Mouse (Mus musculus) kidney, embryonic 16.5 days (tissue): ENCODE measurements around the gene Hmces. TPM values are rescaled to one million over a fixed set of nuclear protein-coding genes. Genes with fewer than 3 reads are reported as not detected.
"Not testable (repeated sequence)": the region's sequence is repeated elsewhere in the genome, so short reads cannot be mapped to it uniquely, and the experiment has no call there.

ENCODE experiments used
- ATAC-seq: fragments of 200-750 bp; cut with Nextera tagmentation; 2 replicates; pipeline ENCODE4 v1.8.0; 2017; ENCODE audit warnings: moderate TSS enrichment; ENCODE audit not compliant: low FRiP score, low TSS enrichment
- H3K27ac ChIP-seq: fragments of 300-500 bp; sonication (generic); 2 replicates; pipeline ENCODE4 v1.5.1; 2014; ENCODE audit warnings: low read length
- H3K27me3 ChIP-seq: fragments of 300-500 bp; sonication (generic); 2 replicates; pipeline ENCODE4 v1.6.1; 2014; ENCODE audit warnings: low read length, control low read depth, mixed read lengths; ENCODE audit not compliant: insufficient read depth
- H3K36me3 ChIP-seq: fragments of 300-500 bp; sonication (generic); 2 replicates; pipeline ENCODE4 v1.6.1; 2014; ENCODE audit warnings: low read length, control low read depth, mixed read lengths; ENCODE audit not compliant: insufficient read depth
- H3K4me1 ChIP-seq: fragments of 300-500 bp; sonication (generic); 2 replicates; pipeline ENCODE4 v1.6.1; 2014; ENCODE audit warnings: low read length, control low read depth, mixed read lengths; ENCODE audit not compliant: insufficient read depth
- H3K4me2 ChIP-seq: fragments of 300-500 bp; sonication (generic); replicated peaks from 2 replicates; pipeline ENCODE4 v1.6.1; 2014; ENCODE audit warnings: low read depth, low read length
- H3K4me3 ChIP-seq: fragments of 300-500 bp; sonication (generic); 2 replicates; pipeline ENCODE4 v1.5.1; 2014; ENCODE audit warnings: mild to moderate bottlenecking, low read length
- H3K9ac ChIP-seq: fragments of 300-500 bp; sonication (generic); replicated peaks from 2 replicates; pipeline ENCODE4 v1.6.1; 2014; ENCODE audit warnings: low read length
- H3K9me3 ChIP-seq: fragments of 300-500 bp; sonication (generic); 2 replicates; pipeline ENCODE4 v1.6.1; 2016; ENCODE audit warnings: low read length, control low read depth
- WGBS: fragments of 180-500 bp; shearing (Covaris S2); extraction: QIAGEN DNeasy Blood & Tissue Kit; methylation state at CpG from one replicate; pipeline ENCODE4 v1.1.7; 2014; 5-methylcytosine and 5-hydroxymethylcytosine counted together
- microRNA-seq: library from miRNA; unstranded; fragments of <30 nt; microRNA quantifications from one replicate; pipeline ENCODE4, GENCODE M21; 2016
- polyA plus RNA-seq: library from polyadenylated mRNA; unstranded; fragments of >200 nt; fragmentation: Nextera tagmentation; extraction: Ambion mirVana; gene quantifications from 2 replicates; pipeline ENCODE4 v1.2.1, GENCODE M21; 2015

The Hmces gene
- polyA plus RNA-seq, 1 experiment from 2014 or later, result 67.1 TPM

DNA sequence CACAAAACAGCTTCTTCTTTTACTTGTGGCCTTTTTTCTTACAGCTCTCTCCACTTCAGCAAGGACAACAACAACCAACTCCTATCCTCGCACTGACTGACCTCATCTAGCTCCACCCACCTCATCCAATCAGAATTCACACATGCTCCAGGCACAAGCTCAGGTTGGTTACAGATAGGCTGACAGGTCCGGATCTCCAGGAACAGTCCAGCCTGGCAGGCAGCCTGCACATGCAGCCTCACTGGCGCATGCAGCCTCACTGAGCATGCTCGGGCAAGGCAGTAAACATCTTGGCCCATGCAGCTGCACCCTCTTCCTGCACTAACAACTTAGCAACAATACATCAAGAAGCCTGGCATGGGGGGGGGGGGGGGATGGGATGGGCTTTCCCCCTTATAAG, 48.7 kb downstream of the Hmces start:
- peaks cover 13% of the 10 kb centered on the region; the same call in 1 of the 2 replicates for H3K9me3 ChIP-seq
- 72% methylated on average over 4 of the region's 4 CpGs for WGBS
- not testable (repeated sequence) for H3K4me2 ChIP-seq, H3K27me3 ChIP-seq, H3K27ac ChIP-seq, ATAC-seq, H3K4me1 ChIP-seq, H3K9ac ChIP-seq, H3K4me3 ChIP-seq, H3K36me3 ChIP-seq

DNA sequence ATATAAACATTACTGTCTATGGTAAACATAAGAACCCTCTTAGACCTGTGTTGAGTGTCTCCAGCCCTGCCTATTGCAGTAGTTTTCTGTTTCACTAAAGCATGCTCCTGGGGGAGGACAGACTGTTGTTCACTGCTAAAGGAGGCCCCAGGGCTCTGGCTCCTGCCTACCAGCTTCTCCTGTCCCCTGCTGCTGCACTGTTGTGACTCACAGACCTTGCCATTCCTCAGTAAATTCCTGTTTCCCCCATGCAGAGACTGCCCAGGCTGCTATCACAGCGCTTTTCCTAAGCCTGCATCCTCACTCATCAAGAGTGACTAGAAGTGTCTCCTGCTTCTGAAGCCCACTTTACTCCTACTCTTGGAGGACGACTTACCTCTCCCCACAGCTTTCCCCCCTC, 56.3 kb downstream of the Hmces start:
- no peak overlapping the region for H3K9ac ChIP-seq

GRCm38 (mm10) chr6:87979728-87980127, 66.0 kb downstream of the Hmces start:
- Histone ChIP-seq H3K4me3 (peak overlapping the region; percentile 96), H3K27ac (0 out of 2 replicates have a peak overlapping the region, but pooled peaks have one; percentile 29), H3K36me3 (peaks cover 3% of the 10 kb centered on the region), H3K27me3 (no peaks in the 10 kb centered on the region), H3K4me1 (peaks cover 19% of the 10 kb centered on the region), H3K9ac (no peak overlapping the region), H3K4me2 (peak overlapping the region; percentile 67), H3K9me3 (no peaks in the 10 kb centered on the region)
- WGBS, result 62% methylated on average over 3 of the region's 3 CpGs
- ATAC-seq, result no peak

More for the DNA sequence above, 56.3 kb downstream of the Hmces start:
- no peaks in the 10 kb centered on the region for H3K9me3 ChIP-seq
- H3K4me1 ChIP-seq, result no peaks in the 10 kb centered on the region
- no peak for ATAC-seq
- H3K27me3 ChIP-seq, result no peaks in the 10 kb centered on the region
- no peaks in the 10 kb centered on the region for H3K36me3 ChIP-seq
- no peak overlapping the region for H3K27ac ChIP-seq
- H3K4me2 ChIP-seq, result no peak overlapping the region
- 37% methylated on average over 2 of the region's 2 CpGs for WGBS
- H3K4me3 ChIP-seq, result no peak overlapping the region

GRCm38 (mm10) chr6:87980374-87981029, 66.8 kb downstream of the Hmces start:
- under 1% methylated on average over 60 of the region's 66 CpGs for WGBS
- Histone ChIP-seq H3K36me3 (peaks cover 8% of the 10 kb centered on the region), H3K4me2 (peak overlapping the region; percentile 67), H3K4me3 (peak overlapping the region; percentile 96), H3K27ac (peak overlapping the region; percentile 88), H3K27me3 (no peaks in the 10 kb centered on the region), H3K4me1 (peaks cover 19% of the 10 kb centered on the region), H3K9me3 (no peaks in the 10 kb centered on the region), H3K9ac (peak overlapping the region; percentile 94)
- peak; percentile 80 for ATAC-seq

DNA sequence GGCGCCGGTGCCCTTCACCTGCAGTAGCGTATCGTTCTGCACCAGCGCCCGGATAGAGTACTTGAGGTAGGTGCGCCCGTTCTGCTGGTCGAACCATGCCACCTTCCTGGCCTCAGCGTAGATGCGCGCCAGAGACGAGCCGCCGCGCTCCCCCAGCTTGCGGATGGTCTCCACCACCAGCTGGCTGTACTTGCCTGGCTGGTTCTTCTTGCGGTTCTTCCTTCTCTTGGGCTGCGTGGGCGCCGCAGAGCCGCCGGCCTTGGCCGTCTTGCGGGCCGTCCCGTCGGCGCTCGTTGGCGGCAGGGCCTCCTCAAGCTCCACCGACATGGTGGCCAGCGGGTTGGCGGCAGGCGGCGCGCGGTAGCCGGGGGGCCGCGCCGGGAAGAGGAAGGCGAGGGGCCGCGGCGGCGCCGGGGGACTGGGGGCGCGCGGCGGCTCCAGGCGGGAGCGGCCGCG, 67.3 kb downstream of the Hmces start:
- H3K4me1 ChIP-seq, result peaks cover 19% of the 10 kb centered on the region
- peak overlapping the region; percentile 96 for H3K4me3 ChIP-seq

DNA sequence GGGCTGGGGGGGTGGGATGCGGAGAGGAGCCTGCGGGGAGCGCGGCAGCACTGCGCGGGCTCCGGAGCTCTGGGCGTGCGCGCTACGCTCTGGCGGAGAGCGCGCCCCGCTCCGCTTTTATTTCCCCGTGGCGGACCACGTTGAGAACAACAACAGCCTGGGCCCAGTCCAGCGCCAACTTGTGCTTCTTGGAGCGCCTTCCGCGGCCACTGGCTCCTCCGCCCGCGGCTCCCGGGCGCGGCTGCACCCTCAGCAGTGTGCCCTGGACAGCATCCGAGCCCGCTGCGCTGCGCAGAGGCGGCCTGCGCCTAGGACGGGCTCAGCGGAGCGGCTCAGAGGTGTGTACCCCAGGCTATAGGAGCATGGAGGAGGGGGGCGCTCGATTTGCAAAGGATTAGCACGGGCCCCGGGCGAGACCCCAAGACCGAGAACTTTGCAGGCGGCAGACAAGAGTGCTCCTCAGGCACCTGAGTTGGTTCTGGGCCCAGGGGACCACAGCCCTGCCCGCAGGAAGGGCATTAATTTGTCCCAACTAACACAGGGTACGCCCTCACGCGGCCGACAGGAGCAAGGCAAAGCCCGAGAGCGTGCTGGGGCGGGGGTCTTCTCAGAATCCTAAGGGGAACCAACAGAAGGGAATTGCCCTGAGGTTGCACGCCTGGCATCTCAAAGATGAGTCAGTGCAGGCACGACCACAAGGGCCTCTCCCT, 68.0 kb downstream of the Hmces start, which contains the start of gene H1fx:
H1fx (minus strand) TSS at position 91 of the 710 bp plus-strand sequence.
- H3K27ac ChIP-seq, result peak within 1 kb of the TSS; percentile 88
- H3K4me3 ChIP-seq, result peak within 1 kb of the TSS; percentile 96
- peak within 1 kb of the TSS; percentile 94 for H3K9ac ChIP-seq
- peak within 1 kb of the TSS; percentile 67 for H3K4me2 ChIP-seq
- WGBS, result under 1% methylated on average over 51 of the region's 55 CpGs
- no peaks in the 10 kb centered on the region for H3K9me3 ChIP-seq
- H3K4me1 ChIP-seq, result peaks cover 19% of the 10 kb centered on the region
- peaks cover 14% of the 10 kb centered on the region for H3K36me3 ChIP-seq
- peak; percentile 84 for ATAC-seq
- no peaks in the 10 kb centered on the region for H3K27me3 ChIP-seq

More for the DNA sequence above, 67.3 kb downstream of the Hmces start:
- Histone ChIP-seq H3K27ac (peak overlapping the region; percentile 88), H3K9me3 (no peaks in the 10 kb centered on the region), H3K36me3 (peaks cover 8% of the 10 kb centered on the region), H3K4me2 (peak overlapping the region; percentile 67), H3K27me3 (no peaks in the 10 kb centered on the region), H3K9ac (peak overlapping the region; percentile 94)
- WGBS, result under 1% methylated on average over 37 of the region's 56 CpGs
- ATAC-seq, result peak; percentile 64

- Histone ChIP-seq H3K9ac (peak overlapping the region; percentile 94), H3K27ac (no peak overlapping the region), H3K36me3 (peaks cover 14% of the 10 kb centered on the region), H3K4me3 (peak overlapping the region; percentile 96), H3K4me2 (peak overlapping the region; percentile 67), H3K27me3 (no peaks in the 10 kb centered on the region), H3K4me1 (peaks cover 19% of the 10 kb centered on the region), H3K9me3 (no peaks in the 10 kb centered on the region)
- 57% methylated on average over 9 of the region's 9 CpGs for WGBS
- ATAC-seq, result no peak
Observed at GRCm38 (mm10) chr6:87982506-87982905, 68.8 kb downstream of the Hmces start.

Small RNA genes lying within 50 kb of the gene (microRNA-seq; reads per million reads assigned to microRNA genes)
- gene Gm47286, result 1.3 reads per million

Other genes starting within 250 kb of the Hmces start
- 18.1 and 18.7 TPM in 2 replicates for gene Aplf, start 241.7 kb upstream of the Hmces start, polyA plus RNA-seq
- 1.4 and 2.0 TPM in 2 replicates for gene Efcc1, start 183.1 kb upstream of the Hmces start, polyA plus RNA-seq
- 1.0 and 1.6 TPM in 2 replicates for gene Gp9, start 135.9 kb upstream of the Hmces start, polyA plus RNA-seq
- gene Rab43, start 101.8 kb upstream of the Hmces start, polyA plus RNA-seq, result 10.9 and 14.7 TPM in 2 replicates
- gene Gm45140, start 78.1 kb upstream of the Hmces start, polyA plus RNA-seq, result 2.7 and 5.2 TPM in 2 replicates
- gene Isy1, start 75.1 kb upstream of the Hmces start, polyA plus RNA-seq, result 41.3 and 49.3 TPM in 2 replicates
- 1,037 and 1,064 TPM in 2 replicates for gene Cnbp, start 62.8 kb upstream of the Hmces start, polyA plus RNA-seq
- 190 TPM in 2 replicates for gene Copg1, start 26.1 kb upstream of the Hmces start, polyA plus RNA-seq
- gene H1fx, start 67.7 kb downstream of the Hmces start, polyA plus RNA-seq, result 12.6 and 13.3 TPM in 2 replicates
- gene Rab7, start 131.3 kb downstream of the Hmces start, polyA plus RNA-seq, result 259 and 261 TPM in 2 replicates
- 457 and 473 TPM in 2 replicates for gene Rpn1, start 170.5 kb downstream of the Hmces start, polyA plus RNA-seq